18 mouse cellular contexts compared by ENCODE assay signal in genomic region chr13:99537908-99538513, GRCm38 (mm10). TPM values are rescaled to one million over a fixed set of nuclear protein-coding genes. Genes with fewer than 3 reads are reported as not detected.
DNase-seq lines count a peak whose midpoint lies in the region; ATAC-seq lines count a peak whose summit lies in the region.
"Had no signal": no experiment of that assay in that cellular context is flagged by ENCODE, and none has a peak within 500 bp of the region (broad histone marks: within the 10 kb centered on the region; RNA-seq: fewer than 3 reads in every experiment).

No protein-coding gene starts in this region.

- peaks cover 23% of the 10 kb centered on the region for H3K4me1 ChIP-seq in forebrain, embryonic 13.5 days
- H3K4me1 ChIP-seq in forebrain, embryonic 11.5 days (replicated peaks; ENCODE audit: control insufficient read depth, insufficient read depth, low read length): peaks cover 6% of the 10 kb centered on the region; the same call in 1 of the 2 replicates
- H3K4me1 ChIP-seq in midbrain, embryonic 13.5 days (replicated peaks): peaks cover 30% of the 10 kb centered on the region
- peaks cover 23% of the 10 kb centered on the region for H3K4me1 ChIP-seq in midbrain, embryonic 16.5 days (ENCODE audit: control insufficient read depth, insufficient read depth, low read length)
- H3K4me1 ChIP-seq in forebrain, embryonic 15.5 days: peaks cover 17% of the 10 kb centered on the region
- peaks cover 12% of the 10 kb centered on the region for H3K4me1 ChIP-seq in limb, embryonic 15.5 days
- H3K4me1 ChIP-seq: liver, embryonic 15.5 days had no signal

- H3K36me3 ChIP-seq in forebrain, embryonic 13.5 days (ENCODE audit: poor library complexity, severe bottlenecking): no peaks in the 10 kb centered on the region
- H3K36me3 ChIP-seq in forebrain, embryonic 11.5 days (ENCODE audit: control insufficient read depth, insufficient read depth, low read length): no peaks in the 10 kb centered on the region
- H3K36me3 ChIP-seq in midbrain, embryonic 13.5 days: no peaks in the 10 kb centered on the region
- no peaks in the 10 kb centered on the region for H3K36me3 ChIP-seq in midbrain, embryonic 16.5 days (ENCODE audit: control insufficient read depth, insufficient read depth, low read length)
- no peaks in the 10 kb centered on the region for H3K36me3 ChIP-seq in forebrain, embryonic 15.5 days
- no peaks in the 10 kb centered on the region for H3K36me3 ChIP-seq in limb, embryonic 15.5 days
- H3K36me3 ChIP-seq: heart, embryonic 13.5 days; liver, embryonic 15.5 days; neural tube, embryonic 12.5 days had no signal

- 20% methylated on average over 8 of the region's 8 CpGs for WGBS in forebrain, embryonic 13.5 days
- WGBS in forebrain, embryonic 11.5 days: 36% methylated on average over 8 of the region's 8 CpGs
- 30% methylated on average over 8 of the region's 8 CpGs for WGBS in midbrain, embryonic 13.5 days
- 26% methylated on average over 8 of the region's 8 CpGs for WGBS in midbrain, embryonic 16.5 days
- 13% methylated on average over 8 of the region's 8 CpGs for WGBS in forebrain, embryonic 15.5 days
- WGBS in limb, embryonic 15.5 days: 7% methylated on average over 8 of the region's 8 CpGs

- H3K27ac ChIP-seq in forebrain, embryonic 13.5 days: peak overlapping the region; percentile 60; the same call in 1 of the 2 replicates
- H3K27ac ChIP-seq in forebrain, embryonic 11.5 days (ENCODE audit: low read depth, low read length): no peak overlapping the region
- 0 out of 2 replicates have a peak overlapping the region, but pooled peaks have one; percentile 41 for H3K27ac ChIP-seq in midbrain, embryonic 13.5 days
- H3K27ac ChIP-seq in midbrain, embryonic 16.5 days (ENCODE audit: low read length): no peak overlapping the region
- peak overlapping the region; percentile 29; the same call in 1 of the 2 replicates for H3K27ac ChIP-seq in forebrain, embryonic 15.5 days (replicated peaks)
- H3K27ac ChIP-seq in limb, embryonic 15.5 days: no peak overlapping the region
- H3K27ac ChIP-seq: heart, embryonic 13.5 days; layer of hippocampus, adult 2 months; liver, embryonic 15.5 days; macrophage; neural tube, embryonic 12.5 days had no signal

- no peak for DNase-seq in forebrain, embryonic 11.5 days (ENCODE audit: low spot score)
- DNase-seq in adrenal gland, postnatal 4 days (ENCODE audit: low spot score in 2 of 2): no peak
- no peak for DNase-seq in cerebellum, adult 9-10 months
- DNase-seq: kidney, adult 2 months; kidney, postnatal 14 days; layer of hippocampus, postnatal 36 days; thymus, postnatal 14 days had no signal

- no peaks in the 10 kb centered on the region for H3K27me3 ChIP-seq in forebrain, embryonic 13.5 days
- H3K27me3 ChIP-seq in forebrain, embryonic 11.5 days (ENCODE audit: control insufficient read depth, insufficient read depth, low read length): no peaks in the 10 kb centered on the region
- H3K27me3 ChIP-seq in midbrain, embryonic 13.5 days: no peaks in the 10 kb centered on the region
- H3K27me3 ChIP-seq in midbrain, embryonic 16.5 days (ENCODE audit: control insufficient read depth, insufficient read depth, low read depth, low read length): no peaks in the 10 kb centered on the region
- no peaks in the 10 kb centered on the region for H3K27me3 ChIP-seq in forebrain, embryonic 15.5 days
- no peaks in the 10 kb centered on the region for H3K27me3 ChIP-seq in limb, embryonic 15.5 days
- H3K27me3 ChIP-seq: CH12.LX; heart, embryonic 13.5 days; neural tube, embryonic 12.5 days had no signal

- peak overlapping the region; percentile 34 for H3K4me2 ChIP-seq in forebrain, embryonic 13.5 days
- no peak overlapping the region for H3K4me2 ChIP-seq in forebrain, embryonic 11.5 days (ENCODE audit: low read depth, low read length, severe bottlenecking)
- H3K4me2 ChIP-seq in midbrain, embryonic 13.5 days (replicated peaks): no peak overlapping the region
- H3K4me2 ChIP-seq in midbrain, embryonic 16.5 days (ENCODE audit: low read length): no peak overlapping the region
- no peak overlapping the region for H3K4me2 ChIP-seq in forebrain, embryonic 15.5 days (replicated peaks)
- 0 out of 2 replicates have a peak overlapping the region, but pooled peaks have one; percentile 7 for H3K4me2 ChIP-seq in limb, embryonic 15.5 days
- H3K4me2 ChIP-seq: heart, embryonic 13.5 days; liver, embryonic 15.5 days; neural tube, embryonic 12.5 days had no signal

- no peak overlapping the region for H3K9ac ChIP-seq in forebrain, embryonic 13.5 days
- H3K9ac ChIP-seq in forebrain, embryonic 11.5 days (ENCODE audit: low read length): no peak overlapping the region
- no peak overlapping the region for H3K9ac ChIP-seq in midbrain, embryonic 13.5 days (replicated peaks)
- no peak overlapping the region for H3K9ac ChIP-seq in midbrain, embryonic 16.5 days (ENCODE audit: low read depth, low read length)
- H3K9ac ChIP-seq in forebrain, embryonic 15.5 days (replicated peaks): no peak overlapping the region
- H3K9ac ChIP-seq in limb, embryonic 15.5 days: no peak overlapping the region
- H3K9ac ChIP-seq: heart, embryonic 13.5 days; liver, embryonic 15.5 days; neural tube, embryonic 12.5 days had no signal

- ATAC-seq in forebrain, embryonic 13.5 days: no peak
- no peak for ATAC-seq in forebrain, embryonic 11.5 days (replicated peaks; ENCODE audit: low FRiP score)
- ATAC-seq in midbrain, embryonic 13.5 days: peak; percentile 46; the same call in 1 of the 2 replicates
- no peak for ATAC-seq in midbrain, embryonic 16.5 days
- no peak; the same call in 1 of the 2 replicates for ATAC-seq in forebrain, embryonic 15.5 days (replicated peaks)
- ATAC-seq in limb, embryonic 15.5 days (ENCODE audit: insufficient number of reproducible peaks, low FRiP score, low TSS enrichment, low read depth): no peak

- no peaks in the 10 kb centered on the region for H3K9me3 ChIP-seq in forebrain, embryonic 13.5 days (replicated peaks)
- no peaks in the 10 kb centered on the region for H3K9me3 ChIP-seq in forebrain, embryonic 11.5 days (ENCODE audit: control insufficient read depth, low read length)
- H3K9me3 ChIP-seq in midbrain, embryonic 13.5 days: no peaks in the 10 kb centered on the region
- no peaks in the 10 kb centered on the region for H3K9me3 ChIP-seq in midbrain, embryonic 16.5 days (replicated peaks; ENCODE audit: control insufficient read depth, low read length, poor library complexity, severe bottlenecking)
- no peaks in the 10 kb centered on the region for H3K9me3 ChIP-seq in forebrain, embryonic 15.5 days
- H3K9me3 ChIP-seq in limb, embryonic 15.5 days: no peaks in the 10 kb centered on the region
- H3K9me3 ChIP-seq: heart, embryonic 13.5 days; liver, embryonic 15.5 days; neural tube, embryonic 12.5 days had no signal

- no peak overlapping the region for H3K4me3 ChIP-seq in forebrain, embryonic 13.5 days
- no peak overlapping the region for H3K4me3 ChIP-seq in forebrain, embryonic 11.5 days (ENCODE audit: low read depth, low read length)
- no peak overlapping the region for H3K4me3 ChIP-seq in midbrain, embryonic 13.5 days (replicated peaks)
- no peak overlapping the region for H3K4me3 ChIP-seq in midbrain, embryonic 16.5 days (ENCODE audit: low read depth, low read length)
- H3K4me3 ChIP-seq in forebrain, embryonic 15.5 days: no peak overlapping the region
- no peak overlapping the region for H3K4me3 ChIP-seq in limb, embryonic 15.5 days
- H3K4me3 ChIP-seq: heart, embryonic 13.5 days; layer of hippocampus, adult 2 months; liver, embryonic 15.5 days; neural tube, embryonic 12.5 days had no signal

RNA-seq across cellular contexts. Expression of gene Map1b, which starts 21.7 kb away (rescaled TPM):
- 1,694 and 1,735 TPM in 2 replicates for polyA plus RNA-seq in forebrain, embryonic 13.5 days (2015; fragmentation: Nextera tagmentation; extraction: Ambion mirVana)
- 823 and 854 TPM in 2 replicates for polyA plus RNA-seq in forebrain, embryonic 11.5 days (2014; fragmentation: Nextera tagmentation; extraction: Ambion mirVana)
- 2,051 and 2,103 TPM in 2 replicates for polyA plus RNA-seq in midbrain, embryonic 13.5 days (2015; fragmentation: Nextera tagmentation; extraction: Ambion mirVana)
- polyA plus RNA-seq in midbrain, embryonic 16.5 days (2015; fragmentation: Nextera tagmentation; extraction: Ambion mirVana): 1,966 and 2,233 TPM in 2 replicates
- 1,899 and 1,916 TPM in 2 replicates for polyA plus RNA-seq in forebrain, embryonic 15.5 days (2015; fragmentation: Nextera tagmentation; extraction: Ambion mirVana)
- 127 and 137 TPM in 2 replicates for polyA plus RNA-seq in limb, embryonic 15.5 days (2015; fragmentation: Nextera tagmentation; extraction: Ambion mirVana)
- 100 to 1,000 TPM in 1 of 2 experiments, 10 to 100 TPM in 1; 76.1 to 106 TPM for total RNA-seq in adrenal gland, postnatal 4 days (2021)

Comparison
In these comparisons a context has a peak if more than half of its experiments do, and no peak if none do; other contexts are left out.
1. H3K27ac ChIP-seq: peak in forebrain, embryonic 13.5 days (single experiment), midbrain, embryonic 13.5 days (single experiment) and forebrain, embryonic 15.5 days (single experiment); none in forebrain, embryonic 11.5 days (single experiment), midbrain, embryonic 16.5 days (single experiment) and limb, embryonic 15.5 days (single experiment).
2. H3K4me2 ChIP-seq: peak in forebrain, embryonic 13.5 days (single experiment) and limb, embryonic 15.5 days (single experiment); none in forebrain, embryonic 11.5 days (single experiment), midbrain, embryonic 13.5 days (single experiment), midbrain, embryonic 16.5 days (single experiment) and forebrain, embryonic 15.5 days (single experiment).